Mouse (Mus musculus): ENCODE data around the gene Rpia. TPM values are rescaled to one million over a fixed set of nuclear protein-coding genes. Genes with fewer than 3 reads are reported as not detected.

Gene Rpia
- polyA plus RNA-seq, 1 experiment = 15.1 TPM

DNA sequence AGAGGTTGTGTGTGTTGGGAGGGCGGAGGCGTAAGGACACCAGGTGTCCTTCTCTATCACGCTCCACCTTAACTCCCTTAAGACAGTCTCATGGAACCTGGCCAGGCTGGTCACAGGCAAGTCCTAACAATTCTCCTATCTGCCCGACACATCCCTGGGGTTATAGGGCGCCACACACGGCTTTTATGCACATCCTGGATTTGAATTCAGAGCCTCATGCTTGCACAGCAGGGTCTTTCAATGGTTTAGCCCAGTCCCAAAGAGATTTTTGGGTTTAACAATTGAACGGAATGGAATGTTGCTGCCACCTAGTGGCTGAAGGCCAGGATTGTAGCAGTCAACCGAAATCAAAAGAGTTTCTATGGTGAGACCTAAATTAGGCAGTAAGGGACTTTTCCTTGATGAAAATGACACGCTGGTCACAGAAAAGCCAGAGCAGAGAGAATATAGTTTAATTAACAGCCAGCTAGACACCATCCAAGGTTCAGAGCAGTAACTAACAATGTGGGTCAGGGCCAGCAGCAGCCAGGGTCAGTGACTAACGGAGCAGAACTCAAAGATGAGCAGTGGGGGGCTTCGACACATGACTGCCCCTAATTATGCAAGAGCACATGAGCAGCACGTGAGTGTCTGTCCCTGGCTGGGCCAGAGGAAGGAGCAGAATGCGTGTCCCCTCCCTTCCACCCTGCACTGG, 13.9 kb upstream of the Rpia start:
- no peak overlapping the region for H3K4me3 ChIP-seq (ENCODE audit: insufficient read depth, low read length)
- peak; percentile 73 for TF ChIP-seq CTCF (IDR thresholded peaks at IDR 0.05; ENCODE audit: extremely low read depth, insufficient read depth, low read length)
- TF ChIP-seq POLR2A (IDR thresholded peaks at IDR 0.05; ENCODE audit: extremely low read depth, insufficient read depth, low read length) = no peak
- no peak overlapping the region for H3K27ac ChIP-seq (ENCODE audit: insufficient read depth, low read length)
- H3K4me1 ChIP-seq (ENCODE audit: control insufficient read depth, insufficient read depth, low read length) = no peaks in the 10 kb centered on the region; the same call in 1 of the 2 replicates

GRCm38 (mm10) chr6:70805267-70805666, 13.2 kb upstream of the Rpia start:
- H3K27ac ChIP-seq (ENCODE audit: insufficient read depth, low read length) = no peak overlapping the region
- H3K4me1 ChIP-seq (ENCODE audit: control insufficient read depth, insufficient read depth, low read length) = no peaks in the 10 kb centered on the region; the same call in 1 of the 2 replicates
- no peak overlapping the region for H3K4me3 ChIP-seq (ENCODE audit: insufficient read depth, low read length)
- TF ChIP-seq POLR2A (IDR thresholded peaks at IDR 0.05; ENCODE audit: extremely low read depth, insufficient read depth, low read length) (no peak), CTCF (IDR thresholded peaks at IDR 0.05; ENCODE audit: extremely low read depth, insufficient read depth, low read length) (peak; percentile 62)

- no peak overlapping the region for H3K27ac ChIP-seq (ENCODE audit: insufficient read depth, low read length)
- TF ChIP-seq CTCF (IDR thresholded peaks at IDR 0.05; ENCODE audit: extremely low read depth, insufficient read depth, low read length) = peak; percentile 41
- TF ChIP-seq POLR2A (IDR thresholded peaks at IDR 0.05; ENCODE audit: extremely low read depth, insufficient read depth, low read length) = no peak
- H3K4me1 ChIP-seq (ENCODE audit: control insufficient read depth, insufficient read depth, low read length) = no peaks in the 10 kb centered on the region; the same call in 1 of the 2 replicates
- H3K4me3 ChIP-seq (ENCODE audit: insufficient read depth, low read length) = no peak overlapping the region
Observed at GRCm38 (mm10) chr6:70804632-70805031, 12.6 kb upstream of the Rpia start.

DNA sequence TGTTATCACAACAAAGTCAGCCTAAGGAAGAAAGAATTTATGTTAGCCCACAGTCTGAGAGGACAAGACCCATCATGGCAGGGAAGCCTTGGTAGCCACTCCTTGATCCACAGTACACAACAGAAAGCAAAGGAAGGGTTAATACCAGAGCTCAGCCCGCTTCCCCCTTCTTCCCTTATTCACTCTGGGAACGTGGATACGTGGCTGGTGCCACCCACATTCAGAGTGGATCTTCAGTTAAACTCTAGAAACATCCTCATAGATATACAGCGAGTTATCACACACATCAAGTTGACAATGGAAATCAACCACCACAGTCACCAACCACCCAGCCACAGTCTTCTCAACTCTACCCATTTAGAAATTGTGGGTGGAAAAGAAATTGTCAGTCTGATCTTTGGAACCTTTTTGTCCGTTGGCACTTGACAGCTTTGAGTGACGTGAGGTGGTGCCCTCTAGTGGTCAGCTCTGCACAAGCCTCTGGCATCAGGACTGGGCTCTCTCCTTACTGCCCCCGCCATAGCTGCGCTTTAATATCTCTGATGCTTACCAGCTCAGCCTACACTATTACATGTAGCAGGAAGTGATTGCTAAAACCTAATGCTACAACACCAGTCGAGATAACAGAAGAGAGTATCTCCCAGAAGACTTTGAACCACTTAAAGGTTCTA, 5.7 kb upstream of the Rpia start:
- H3K4me1 ChIP-seq (ENCODE audit: control insufficient read depth, insufficient read depth, low read length) = no peaks in the 10 kb centered on the region
- TF ChIP-seq CTCF (IDR thresholded peaks at IDR 0.05; ENCODE audit: extremely low read depth, insufficient read depth, low read length) (peak; percentile 78), POLR2A (IDR thresholded peaks at IDR 0.05; ENCODE audit: extremely low read depth, insufficient read depth, low read length) (no peak)
- H3K4me3 ChIP-seq (ENCODE audit: insufficient read depth, low read length) = no peak overlapping the region
- no peak overlapping the region for H3K27ac ChIP-seq (ENCODE audit: insufficient read depth, low read length)

GRCm38 (mm10) chr6:70796940-70797339, 4.9 kb upstream of the Rpia start:
- no peak overlapping the region for H3K4me3 ChIP-seq (ENCODE audit: insufficient read depth, low read length)
- H3K27ac ChIP-seq (ENCODE audit: insufficient read depth, low read length) = no peak overlapping the region
- TF ChIP-seq CTCF (IDR thresholded peaks at IDR 0.05; ENCODE audit: extremely low read depth, insufficient read depth, low read length) (no peak), POLR2A (IDR thresholded peaks at IDR 0.05; ENCODE audit: extremely low read depth, insufficient read depth, low read length) (no peak)
- H3K4me1 ChIP-seq (ENCODE audit: control insufficient read depth, insufficient read depth, low read length) = no peaks in the 10 kb centered on the region

- Histone ChIP-seq H3K27ac (ENCODE audit: insufficient read depth, low read length) (no peak overlapping the region), H3K4me3 (ENCODE audit: insufficient read depth, low read length) (peak overlapping the region; percentile 84), H3K4me1 (ENCODE audit: control insufficient read depth, insufficient read depth, low read length) (peaks cover 3% of the 10 kb centered on the region; the same call in 1 of the 2 replicates)
- no peak for TF ChIP-seq CTCF (IDR thresholded peaks at IDR 0.05; ENCODE audit: extremely low read depth, insufficient read depth, low read length)
- no peak for TF ChIP-seq POLR2A (IDR thresholded peaks at IDR 0.05; ENCODE audit: extremely low read depth, insufficient read depth, low read length)
Observed at GRCm38 (mm10) chr6:70792644-70793043, 612 bp upstream of the Rpia start.

GRCm38 (mm10) chr6:70790852-70791761, 925 bp downstream of the Rpia start:
- TF ChIP-seq CTCF (IDR thresholded peaks at IDR 0.05; ENCODE audit: extremely low read depth, insufficient read depth, low read length) (no peak), POLR2A (IDR thresholded peaks at IDR 0.05; ENCODE audit: extremely low read depth, insufficient read depth, low read length) (no peak)
- peak overlapping the region; percentile 84 for H3K4me3 ChIP-seq (ENCODE audit: insufficient read depth, low read length)
- H3K4me1 ChIP-seq (ENCODE audit: control insufficient read depth, insufficient read depth, low read length) = peaks cover 4% of the 10 kb centered on the region; the same call in 1 of the 2 replicates
- no peak overlapping the region for H3K27ac ChIP-seq (ENCODE audit: insufficient read depth, low read length)

- TF ChIP-seq CTCF (IDR thresholded peaks at IDR 0.05; ENCODE audit: extremely low read depth, insufficient read depth, low read length) (no peak), POLR2A (IDR thresholded peaks at IDR 0.05; ENCODE audit: extremely low read depth, insufficient read depth, low read length) (no peak)
- Histone ChIP-seq H3K4me1 (ENCODE audit: control insufficient read depth, insufficient read depth, low read length) (peaks cover 4% of the 10 kb centered on the region; the same call in 1 of the 2 replicates), H3K27ac (ENCODE audit: insufficient read depth, low read length) (no peak overlapping the region), H3K4me3 (ENCODE audit: insufficient read depth, low read length) (no peak overlapping the region)
Observed at GRCm38 (mm10) chr6:70790034-70790650, 1.9 kb downstream of the Rpia start.

GRCm38 (mm10) chr6:70789134-70789533, 2.9 kb downstream of the Rpia start:
- H3K4me3 ChIP-seq (ENCODE audit: insufficient read depth, low read length) = no peak overlapping the region
- H3K27ac ChIP-seq (ENCODE audit: insufficient read depth, low read length) = no peak overlapping the region
- peaks cover 4% of the 10 kb centered on the region; the same call in 1 of the 2 replicates for H3K4me1 ChIP-seq (ENCODE audit: control insufficient read depth, insufficient read depth, low read length)
- TF ChIP-seq CTCF (IDR thresholded peaks at IDR 0.05; ENCODE audit: extremely low read depth, insufficient read depth, low read length) (no peak), POLR2A (IDR thresholded peaks at IDR 0.05; ENCODE audit: extremely low read depth, insufficient read depth, low read length) (no peak)
